Comparison of ENCODE assay signal across 12 mouse cellular contexts in the genomic region with DNA sequence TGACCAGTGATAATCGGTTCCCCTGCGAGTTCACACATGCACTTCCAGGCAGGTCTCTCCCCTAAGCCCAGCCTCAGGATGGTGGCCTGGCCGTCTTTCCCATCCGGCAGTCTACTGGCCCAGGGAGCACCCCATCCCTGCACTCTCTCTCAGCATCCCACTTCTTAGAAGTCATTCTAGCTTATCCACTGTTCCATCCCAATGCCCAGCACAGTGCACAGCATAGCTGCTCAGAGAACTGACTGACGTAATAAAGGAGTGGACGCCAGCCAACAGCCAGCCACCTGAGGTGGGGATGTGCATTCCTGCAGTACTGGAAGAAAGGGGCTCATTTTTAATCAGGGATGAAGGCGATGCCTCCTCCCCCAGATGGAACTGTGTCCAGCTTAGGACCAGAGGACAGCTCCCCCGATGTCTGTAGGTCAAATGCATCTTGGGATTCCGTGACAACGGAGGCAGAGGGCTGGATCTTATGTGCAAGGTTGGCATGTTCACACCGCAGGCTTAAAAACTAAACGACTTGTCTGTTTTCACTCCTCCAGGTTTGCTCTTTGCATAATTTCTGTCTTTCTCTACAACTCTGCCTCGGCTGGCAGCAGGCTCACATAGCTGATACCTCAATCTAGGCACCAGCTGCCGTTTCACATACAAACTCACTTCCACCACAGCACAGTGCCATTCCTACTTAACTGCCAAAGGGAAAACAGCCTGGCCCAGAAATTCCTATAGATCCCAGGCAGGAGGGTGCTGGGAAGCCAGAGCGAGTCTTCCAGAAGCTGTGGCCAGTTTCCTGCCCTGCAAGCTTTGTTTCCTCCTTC.
DNase-seq lines count a peak whose midpoint lies in the region; ATAC-seq and TF ChIP-seq lines count a peak whose summit lies in the region.
"Had no signal": no experiment of that assay in that cellular context is flagged by ENCODE, and none has a peak within 500 bp of the region (broad histone marks: within the 10 kb centered on the region; RNA-seq: fewer than 3 reads in every experiment).

No protein-coding gene starts in this region.

- no peaks in the 10 kb centered on the region for H3K36me3 ChIP-seq in kidney, embryonic 14.5 days (ENCODE audit: control insufficient read depth, insufficient read depth, low read length)
- H3K36me3 ChIP-seq: embryonic facial prominence, embryonic 15.5 days had no signal

- no peak overlapping the region for H3K27ac ChIP-seq in cerebellum, adult 2 months (ENCODE audit: insufficient read depth, low read length)
- no peak overlapping the region for H3K27ac ChIP-seq in kidney, embryonic 14.5 days (ENCODE audit: low read depth, low read length)
- H3K27ac ChIP-seq: embryonic facial prominence, embryonic 15.5 days had no signal

- no peak overlapping the region for H3K9ac ChIP-seq in kidney, embryonic 14.5 days (ENCODE audit: low read depth, low read length)
- H3K9ac ChIP-seq: embryonic facial prominence, embryonic 15.5 days; lung, embryonic 14.5 days had no signal

- H3K4me1 ChIP-seq in cerebellum, adult 2 months (ENCODE audit: control insufficient read depth, insufficient read depth, low read length) = peaks cover 38% of the 10 kb centered on the region
- peaks cover 6% of the 10 kb centered on the region; the same call in 1 of the 2 replicates for H3K4me1 ChIP-seq in kidney, embryonic 14.5 days (ENCODE audit: control insufficient read depth, insufficient read depth, low read length)
- no peaks in the 10 kb centered on the region for H3K4me1 ChIP-seq in lung, adult 2 months (ENCODE audit: control insufficient read depth, insufficient read depth, low read length)
- H3K4me1 ChIP-seq: embryonic facial prominence, embryonic 15.5 days had no signal

- 69% methylated on average over 15 of the region's 15 CpGs for WGBS in cerebellum, adult 2 months
- WGBS in kidney, embryonic 14.5 days = 44% methylated on average over 15 of the region's 15 CpGs
- WGBS in lung, adult 2 months = 71% methylated on average over 15 of the region's 15 CpGs

- H3K9me3 ChIP-seq in kidney, embryonic 14.5 days (ENCODE audit: control insufficient read depth, low read length) = no peaks in the 10 kb centered on the region
- H3K9me3 ChIP-seq: embryonic facial prominence, embryonic 15.5 days had no signal

- no peak for TF ChIP-seq POLR2A in cerebellum, adult 2 months (IDR thresholded peaks at IDR 0.05; ENCODE audit: borderline replicate concordance, insufficient read depth, low read length)
- TF ChIP-seq POLR2A in lung, adult 2 months (IDR thresholded peaks at IDR 0.05; ENCODE audit: borderline replicate concordance, extremely low read depth, low read depth, low read length) = no peak

- H3K27me3 ChIP-seq in cerebellum, adult 2 months (ENCODE audit: control insufficient read depth, insufficient read depth, low read length) = no peaks in the 10 kb centered on the region
- H3K27me3 ChIP-seq in kidney, embryonic 14.5 days (ENCODE audit: control insufficient read depth, insufficient read depth, low read length) = no peaks in the 10 kb centered on the region
- H3K27me3 ChIP-seq: embryonic facial prominence, embryonic 15.5 days had no signal

- no peak overlapping the region for H3K4me2 ChIP-seq in kidney, embryonic 14.5 days (replicated peaks; ENCODE audit: low read depth, low read length)
- H3K4me2 ChIP-seq: embryonic facial prominence, embryonic 15.5 days; heart, embryonic 11.5 days; lung, embryonic 14.5 days had no signal

- ATAC-seq in kidney, embryonic 14.5 days (ENCODE audit: low FRiP score, low TSS enrichment) = peak; percentile 57; the same call in 1 of the 2 replicates

- DNase-seq in cerebellum, adult 2 months = peak; percentile 45 to 46
- no peak for DNase-seq in cerebellum, adult 11 months
- no peak for DNase-seq in kidney, adult 18-20 months
- peak; percentile 17 for DNase-seq in NIH3T3 (ENCODE audit: low read depth)
- peak; percentile 8 to 29 for DNase-seq in kidney, postnatal 36 days
- DNase-seq in lung, adult 2 months = no peak
- DNase-seq in adipocyte (ENCODE audit: low spot score) = no peak
- DNase-seq: lung, embryonic 14.5 days; thymus, postnatal 14 days had no signal

- no peak overlapping the region for H3K4me3 ChIP-seq in cerebellum, adult 2 months (replicated peaks; ENCODE audit: insufficient read depth, low read depth, low read length)
- no peak overlapping the region for H3K4me3 ChIP-seq in kidney, embryonic 14.5 days (ENCODE audit: low read length)
- no peak overlapping the region for H3K4me3 ChIP-seq in lung, adult 2 months (replicated peaks; ENCODE audit: extremely low read depth, low read depth, low read length)
- H3K4me3 ChIP-seq: embryonic facial prominence, embryonic 15.5 days had no signal

- no peak for TF ChIP-seq CTCF in cerebellum, adult 2 months (IDR thresholded peaks at IDR 0.05; ENCODE audit: borderline replicate concordance, insufficient read depth, low read depth, low read length)
- TF ChIP-seq CTCF in lung, adult 2 months (IDR thresholded peaks at IDR 0.05; ENCODE audit: insufficient read depth, low read length) = no peak

Comparison
In these comparisons a context has a peak if more than half of its experiments do, and no peak if none do; other contexts are left out.
1. DNase-seq: peak in cerebellum, adult 2 months (2 of 2), NIH3T3 (single experiment) and kidney, postnatal 36 days (2 of 2); none in cerebellum, adult 11 months (single experiment), kidney, adult 18-20 months (single experiment), lung, adult 2 months (single experiment) and adipocyte (single experiment).